Mouse (Mus musculus): ENCODE results near the gene Fabp1. TPM values are rescaled to one million over a fixed set of nuclear protein-coding genes. Genes with fewer than 3 reads are reported as not detected.

Gene Fabp1
- polyA plus RNA-seq (2016; fragmentation: Nextera tagmentation; extraction: Ambion mirVana): not detected in 2 replicates

DNA sequence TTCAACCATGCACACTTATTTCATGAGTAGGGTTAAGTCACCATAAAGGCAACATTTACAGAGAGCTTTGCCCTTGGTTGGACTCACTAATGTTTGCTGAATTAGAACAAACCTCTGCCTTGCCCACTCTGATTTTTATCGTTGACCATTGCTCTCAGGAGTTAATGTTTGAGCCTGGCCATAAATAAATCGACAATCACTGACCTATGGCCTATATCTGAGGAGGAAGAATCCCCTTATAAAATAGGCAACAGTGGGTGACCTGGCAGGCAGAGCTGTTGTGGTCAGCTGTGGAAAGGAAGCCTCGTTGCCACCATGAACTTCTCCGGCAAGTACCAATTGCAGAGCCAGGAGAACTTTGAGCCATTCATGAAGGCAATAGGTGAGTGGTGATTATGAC lies at the start of gene Fabp1:
Fabp1 (plus strand) TSS at position 216 of the 400 bp plus-strand sequence.
- WGBS: 83% methylated on average over 4 of the region's 4 CpGs
- Histone ChIP-seq H3K4me1 (peaks cover 22% of the 10 kb centered on the region; the same call in 1 of the 2 replicates), H3K27me3 (ENCODE audit: low read depth, poor library complexity, severe bottlenecking) (no peaks in the 10 kb centered on the region), H3K27ac (no peak within 1 kb of the TSS), H3K4me3 (no peak within 1 kb of the TSS), H3K36me3 (no peaks in the 10 kb centered on the region), H3K9me3 (replicated peaks) (no peaks in the 10 kb centered on the region)
- no peak for DNase-seq (ENCODE audit: low spot score)

DNA sequence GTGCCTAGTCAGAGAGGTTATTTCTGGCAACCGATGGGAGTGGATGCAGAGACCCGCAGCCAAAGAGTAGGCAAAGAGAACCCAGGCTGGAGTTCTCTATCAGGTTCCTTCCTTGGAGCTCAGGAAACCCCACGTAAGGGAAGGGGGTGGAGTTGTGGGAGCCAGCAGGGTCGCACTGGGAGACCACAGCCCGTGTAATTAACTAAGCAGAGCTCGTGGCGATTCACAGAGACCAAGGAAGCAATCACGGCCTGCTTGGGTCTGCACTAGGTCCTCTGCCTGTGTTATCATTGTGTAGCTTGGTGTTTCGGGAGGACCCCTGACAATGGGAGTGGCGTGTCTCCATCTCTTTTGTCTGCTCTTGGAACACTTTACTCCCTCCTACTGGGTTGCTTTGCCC lies 48.5 kb upstream of the Fabp1 start:
- Histone ChIP-seq H3K4me3 (no peak overlapping the region), H3K4me1 (no peaks in the 10 kb centered on the region), H3K27me3 (ENCODE audit: low read depth, poor library complexity, severe bottlenecking) (no peaks in the 10 kb centered on the region), H3K27ac (no peak overlapping the region), H3K36me3 (no peaks in the 10 kb centered on the region), H3K9me3 (replicated peaks) (no peaks in the 10 kb centered on the region)
- DNase-seq (ENCODE audit: low spot score): no peak
- WGBS: 48% methylated on average over 10 of the region's 10 CpGs

DNA sequence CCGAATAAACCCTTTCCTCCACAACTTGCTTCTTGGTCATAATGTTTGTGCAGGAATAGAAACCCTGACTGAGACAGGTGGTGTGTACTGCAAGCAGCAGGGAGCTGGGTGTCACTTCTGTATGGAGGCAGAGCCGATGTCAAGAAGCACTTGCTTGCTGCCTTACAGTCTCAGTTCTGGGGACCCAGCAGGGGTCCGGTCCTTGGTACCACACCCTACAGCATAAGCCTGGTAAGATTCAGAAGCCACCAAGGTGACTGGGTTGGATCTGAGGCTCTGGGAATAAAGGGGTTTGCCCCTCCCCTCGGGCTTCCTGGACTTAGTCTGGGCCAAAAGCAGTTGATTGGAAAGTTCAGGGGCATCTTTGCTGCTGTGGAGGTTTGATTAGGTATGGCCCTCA lies 46.1 kb upstream of the Fabp1 start:
- WGBS: 86% methylated on average over 4 of the region's 4 CpGs
- H3K36me3 ChIP-seq: no peaks in the 10 kb centered on the region
- no peak overlapping the region for H3K27ac ChIP-seq
- H3K4me3 ChIP-seq: no peak overlapping the region
- H3K27me3 ChIP-seq (ENCODE audit: low read depth, poor library complexity, severe bottlenecking): no peaks in the 10 kb centered on the region
- no peaks in the 10 kb centered on the region for H3K9me3 ChIP-seq (replicated peaks)
- DNase-seq (ENCODE audit: low spot score): no peak
- H3K4me1 ChIP-seq: no peaks in the 10 kb centered on the region

DNA sequence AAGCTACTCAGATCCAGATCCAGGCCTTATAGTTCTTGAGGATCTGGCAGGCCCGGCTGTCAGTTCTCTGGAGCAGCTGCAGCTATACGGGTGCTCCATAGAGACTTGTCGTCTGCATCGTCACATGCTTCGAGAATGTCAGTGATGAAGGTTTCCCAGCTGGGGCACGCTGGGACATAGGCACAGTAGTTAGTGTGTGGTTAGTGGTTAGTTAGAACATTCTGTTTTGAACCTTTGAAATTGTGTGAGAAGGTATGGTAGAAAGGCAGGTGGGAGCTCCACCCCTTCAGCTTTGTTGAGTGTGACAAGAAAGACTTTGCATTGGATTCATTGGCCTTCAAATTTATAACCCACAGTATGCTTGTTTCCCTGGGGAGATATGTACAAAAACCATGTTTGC lies 44.8 kb upstream of the Fabp1 start:
- Histone ChIP-seq H3K27ac (no peak overlapping the region), H3K9me3 (replicated peaks) (no peaks in the 10 kb centered on the region), H3K27me3 (ENCODE audit: low read depth, poor library complexity, severe bottlenecking) (no peaks in the 10 kb centered on the region), H3K4me1 (no peaks in the 10 kb centered on the region), H3K36me3 (no peaks in the 10 kb centered on the region), H3K4me3 (no peak overlapping the region)
- 88% methylated on average over 6 of the region's 6 CpGs for WGBS
- no peak for DNase-seq (ENCODE audit: low spot score)

DNA sequence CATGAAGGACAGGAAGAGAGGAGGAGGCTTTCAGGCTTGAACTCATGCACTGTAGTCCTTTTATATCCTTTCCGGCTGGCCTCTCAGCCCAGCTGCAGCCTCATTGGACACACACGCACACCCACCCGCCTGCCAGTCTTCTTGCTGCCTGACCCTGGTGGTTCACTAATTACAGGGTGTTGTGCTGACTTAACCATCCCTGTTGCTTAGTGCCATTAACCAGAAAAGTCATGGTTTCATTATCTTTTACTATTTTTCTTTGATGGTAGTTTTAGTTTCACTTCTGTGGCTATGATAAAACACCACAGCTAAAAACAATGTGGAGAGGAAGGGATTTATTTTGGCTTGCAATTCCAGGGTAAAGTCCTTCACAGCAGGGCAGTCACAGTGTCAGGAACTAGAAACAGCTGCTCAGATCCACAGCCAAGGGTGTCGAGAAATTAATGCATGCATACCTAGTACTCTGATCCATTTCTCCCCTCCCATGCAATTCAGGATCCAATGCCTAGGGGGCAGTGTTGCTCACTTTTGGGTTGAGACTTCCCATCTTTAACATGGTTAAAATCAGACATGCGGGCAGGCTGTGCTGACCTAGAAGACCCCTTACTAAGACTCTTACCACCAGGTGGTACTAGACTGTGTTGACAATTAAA lies 42.8 kb upstream of the Fabp1 start:
- no peaks in the 10 kb centered on the region for H3K36me3 ChIP-seq
- 80% methylated on average over 5 of the region's 5 CpGs for WGBS

DNA sequence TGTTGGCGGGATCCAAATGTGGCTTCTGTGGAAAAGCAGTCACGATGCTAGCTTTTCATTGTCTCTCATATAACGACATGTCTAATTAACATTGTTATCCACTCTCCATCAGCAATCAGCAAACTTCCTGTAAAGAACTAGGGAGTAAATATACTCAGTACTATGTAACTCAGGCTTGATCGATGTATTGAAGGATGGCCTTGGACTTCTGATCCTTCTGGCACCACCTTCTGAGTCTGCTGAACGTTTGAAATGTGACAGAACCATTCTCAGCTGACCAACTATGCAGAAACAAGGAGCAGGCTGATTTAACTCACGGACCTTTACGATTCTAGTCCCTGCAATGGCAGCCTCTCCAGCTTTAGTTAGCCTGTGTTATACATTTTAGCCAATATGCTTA lies 38.3 kb upstream of the Fabp1 start:
- DNase-seq (ENCODE audit: low spot score): no peak
- Histone ChIP-seq H3K4me1 (peaks cover 4% of the 10 kb centered on the region; the same call in 1 of the 2 replicates), H3K27ac (no peak overlapping the region), H3K4me3 (no peak overlapping the region), H3K27me3 (ENCODE audit: low read depth, poor library complexity, severe bottlenecking) (no peaks in the 10 kb centered on the region), H3K9me3 (replicated peaks) (no peaks in the 10 kb centered on the region), H3K36me3 (no peaks in the 10 kb centered on the region)
- 79% methylated on average over 7 of the region's 7 CpGs for WGBS

More for the DNA sequence above, 42.8 kb upstream of the Fabp1 start:
- no peaks in the 10 kb centered on the region for H3K9me3 ChIP-seq (replicated peaks)
- H3K27ac ChIP-seq: no peak overlapping the region
- no peak overlapping the region for H3K4me3 ChIP-seq
- peak; percentile 56 for DNase-seq (ENCODE audit: low spot score)
- H3K27me3 ChIP-seq (ENCODE audit: low read depth, poor library complexity, severe bottlenecking): no peaks in the 10 kb centered on the region
- H3K4me1 ChIP-seq: no peaks in the 10 kb centered on the region

DNA sequence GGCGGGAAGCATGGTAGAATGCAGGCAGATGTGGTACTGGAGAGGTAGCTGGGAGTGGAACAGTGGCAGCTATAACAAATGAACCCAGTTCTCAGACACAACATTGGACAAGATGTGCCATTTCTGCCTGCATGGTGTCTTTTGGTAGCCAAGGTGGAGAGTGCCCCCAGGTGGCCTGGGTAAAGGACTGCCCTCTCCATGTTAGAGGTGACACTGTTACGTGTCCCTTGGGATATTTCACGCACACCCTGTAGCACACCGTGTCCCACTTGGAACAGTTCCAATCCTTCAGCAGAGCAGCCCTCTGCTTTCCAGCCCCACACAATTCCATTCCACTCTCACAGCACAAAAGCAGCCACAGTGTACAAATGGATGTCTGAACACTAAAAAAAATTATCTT lies 37.4 kb upstream of the Fabp1 start:
- H3K27ac ChIP-seq: no peak overlapping the region
- H3K4me1 ChIP-seq: peaks cover 4% of the 10 kb centered on the region; the same call in 1 of the 2 replicates
- H3K9me3 ChIP-seq (replicated peaks): no peaks in the 10 kb centered on the region
- no peak overlapping the region for H3K4me3 ChIP-seq
- H3K27me3 ChIP-seq (ENCODE audit: low read depth, poor library complexity, severe bottlenecking): no peaks in the 10 kb centered on the region
- no peaks in the 10 kb centered on the region for H3K36me3 ChIP-seq
- 75% methylated on average over 4 of the region's 4 CpGs for WGBS
- no peak for DNase-seq (ENCODE audit: low spot score)

DNA sequence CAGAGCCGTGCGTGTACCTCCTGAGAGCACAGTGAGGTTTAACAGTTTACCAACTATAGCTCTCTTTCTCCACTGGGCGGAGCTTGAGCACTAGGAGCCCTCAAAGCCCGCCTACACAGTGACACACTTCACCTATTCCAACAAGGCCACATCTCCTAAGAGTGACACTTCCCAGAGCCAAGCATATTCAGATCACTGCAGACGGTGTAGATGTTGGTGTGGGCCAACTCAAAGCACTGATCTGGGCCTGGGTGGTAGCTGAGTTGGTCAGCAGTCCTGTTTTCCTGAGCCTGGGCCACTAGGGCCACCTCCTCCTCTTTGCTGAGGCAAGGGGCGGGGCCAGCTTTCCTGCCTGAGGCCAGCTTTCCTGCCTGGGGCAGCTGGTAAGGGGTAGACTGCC lies 35.2 kb upstream of the Fabp1 start:
- H3K4me3 ChIP-seq: no peak overlapping the region
- no peak overlapping the region for H3K27ac ChIP-seq
- no peaks in the 10 kb centered on the region for H3K36me3 ChIP-seq
- WGBS: 35% methylated on average over 6 of the region's 6 CpGs
- no peaks in the 10 kb centered on the region for H3K9me3 ChIP-seq (replicated peaks)
- H3K4me1 ChIP-seq: peaks cover 4% of the 10 kb centered on the region; the same call in 1 of the 2 replicates
- H3K27me3 ChIP-seq (ENCODE audit: low read depth, poor library complexity, severe bottlenecking): no peaks in the 10 kb centered on the region
- no peak for DNase-seq (ENCODE audit: low spot score)

DNA sequence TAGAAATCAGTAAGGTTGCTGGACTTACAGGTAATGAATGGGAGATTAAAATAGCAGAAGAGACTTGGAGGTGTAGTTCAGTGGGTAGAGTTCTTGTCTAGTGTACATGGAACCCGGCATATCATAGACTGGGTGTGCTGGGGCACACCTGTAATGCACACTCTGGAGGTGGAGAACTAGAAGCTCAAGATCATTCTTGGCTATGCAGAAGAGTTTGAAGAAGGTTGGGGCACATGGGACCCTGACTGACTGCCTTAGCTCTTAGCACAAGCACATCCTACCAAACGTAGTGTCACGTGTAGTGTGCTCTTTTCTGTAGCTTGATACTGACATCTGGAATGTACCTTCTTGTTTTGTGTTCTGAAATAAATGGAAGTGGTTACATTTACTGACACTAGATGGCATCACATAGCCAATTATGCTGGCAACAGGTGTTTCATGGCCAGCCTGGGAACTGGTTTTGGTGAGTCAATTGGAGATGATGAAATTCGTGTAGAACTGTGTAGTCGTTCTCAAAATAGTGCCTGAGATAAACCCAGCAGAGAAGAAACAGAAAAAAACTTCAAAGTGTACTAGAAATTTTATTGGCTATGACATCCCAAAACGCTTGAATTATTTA lies 33.0 kb upstream of the Fabp1 start:
- Histone ChIP-seq H3K27ac (no peak overlapping the region), H3K9me3 (replicated peaks) (no peaks in the 10 kb centered on the region), H3K36me3 (no peaks in the 10 kb centered on the region), H3K4me3 (no peak overlapping the region), H3K27me3 (ENCODE audit: low read depth, poor library complexity, severe bottlenecking) (no peaks in the 10 kb centered on the region), H3K4me1 (peaks cover 4% of the 10 kb centered on the region; the same call in 1 of the 2 replicates)
- 61% methylated on average over 6 of the region's 6 CpGs for WGBS
- no peak for DNase-seq (ENCODE audit: low spot score)

DNA sequence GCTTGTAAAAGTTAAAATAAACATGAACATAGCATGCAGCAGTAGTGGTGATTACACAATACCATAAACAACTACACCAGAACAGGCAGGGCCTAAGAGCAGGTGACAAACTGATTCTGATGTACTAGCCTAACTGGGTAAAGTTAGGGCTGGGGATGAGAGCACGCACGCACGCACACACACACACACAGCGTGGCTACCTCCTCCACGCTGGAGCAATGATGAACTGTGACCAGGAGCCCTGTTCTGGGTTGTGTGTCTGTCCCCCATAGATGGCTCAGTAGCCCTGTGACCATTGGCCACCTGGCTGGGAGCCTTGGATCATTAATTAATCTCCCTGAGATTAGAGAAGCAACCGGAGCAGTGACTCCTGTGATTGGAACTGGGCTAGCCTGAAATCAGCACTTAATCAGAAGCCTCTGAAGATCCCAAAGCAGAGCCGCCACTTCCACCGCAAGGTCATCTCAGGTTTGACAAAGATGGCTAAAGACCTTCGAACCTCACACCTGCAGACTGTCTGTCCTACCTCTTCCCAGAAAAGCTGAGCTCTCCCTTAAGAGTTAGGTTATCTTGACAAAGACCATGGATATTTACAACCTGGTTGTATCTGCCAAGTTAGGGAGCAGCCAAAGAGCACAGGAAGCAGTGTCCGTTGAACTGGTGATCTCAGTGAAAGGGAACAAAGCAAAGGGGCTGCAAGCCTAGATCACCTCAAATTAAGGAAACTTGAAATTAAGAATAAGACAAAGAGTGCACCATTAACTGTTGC lies 26.6 kb upstream of the Fabp1 start:
- H3K4me3 ChIP-seq: no peak overlapping the region
- H3K36me3 ChIP-seq: no peaks in the 10 kb centered on the region
- DNase-seq (ENCODE audit: low spot score): no peak
- H3K9me3 ChIP-seq (replicated peaks): no peaks in the 10 kb centered on the region
- no peaks in the 10 kb centered on the region for H3K27me3 ChIP-seq (ENCODE audit: low read depth, poor library complexity, severe bottlenecking)
- H3K27ac ChIP-seq: no peak overlapping the region
- 90% methylated on average over 10 of the region's 10 CpGs for WGBS
- no peaks in the 10 kb centered on the region for H3K4me1 ChIP-seq

DNA sequence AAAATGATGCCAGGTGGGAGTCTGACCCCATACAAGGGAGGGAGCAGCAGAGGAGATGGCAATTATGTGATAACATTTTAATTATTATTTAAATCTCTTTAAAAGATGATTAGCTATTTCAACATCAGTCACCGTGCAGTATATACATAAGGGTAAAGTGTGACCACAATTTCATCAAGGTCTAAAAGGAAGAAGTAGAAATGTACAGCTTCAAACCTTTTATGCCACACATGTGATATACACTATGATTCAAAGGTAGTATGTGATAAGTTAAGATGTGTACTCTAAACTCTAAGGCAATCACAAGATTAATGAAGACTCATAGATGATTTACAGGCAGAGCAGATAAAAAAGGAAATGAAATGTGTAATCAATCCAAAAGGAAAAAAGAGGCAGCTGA lies 19.0 kb upstream of the Fabp1 start:
- no peak for DNase-seq (ENCODE audit: low spot score)
- Histone ChIP-seq H3K36me3 (no peaks in the 10 kb centered on the region), H3K27ac (no peak overlapping the region), H3K4me1 (no peaks in the 10 kb centered on the region), H3K27me3 (ENCODE audit: low read depth, poor library complexity, severe bottlenecking) (no peaks in the 10 kb centered on the region), H3K4me3 (no peak overlapping the region), H3K9me3 (replicated peaks) (no peaks in the 10 kb centered on the region)
- WGBS: 86% methylated on average over 1 of the region's 1 CpGs

DNA sequence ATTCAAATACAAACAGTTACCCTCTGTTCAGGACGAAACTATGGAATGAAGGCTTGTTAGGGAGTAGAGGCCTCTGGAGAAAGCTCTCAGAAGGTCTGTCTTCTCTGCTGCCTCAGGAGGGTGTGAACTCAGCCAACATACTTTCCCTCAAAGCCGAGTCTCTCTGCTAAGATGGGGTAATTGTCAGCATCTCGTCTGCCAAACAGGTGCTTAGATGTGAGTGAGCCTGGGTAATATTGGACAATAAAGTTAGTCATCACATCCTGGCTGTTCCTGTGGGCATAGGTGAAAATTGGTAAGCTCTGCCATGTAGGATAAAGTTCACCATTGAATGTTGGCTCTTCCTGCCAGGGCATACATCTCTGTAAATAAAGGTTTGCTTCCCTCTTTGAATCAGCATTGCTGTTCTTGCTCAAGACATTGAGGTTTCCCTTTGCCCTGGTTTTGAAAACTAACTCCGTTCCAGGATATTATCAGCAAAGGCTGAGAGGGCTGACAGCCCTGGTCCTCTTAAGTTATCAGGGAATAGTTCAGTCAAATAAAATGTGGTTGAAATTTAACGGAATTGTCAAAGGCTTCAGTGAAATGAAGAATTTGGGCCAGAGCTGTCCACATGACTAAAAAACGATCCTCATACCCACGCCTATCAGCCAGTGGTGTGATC lies 14.6 kb upstream of the Fabp1 start:
- 85% methylated on average over 7 of the region's 7 CpGs for WGBS
- DNase-seq (ENCODE audit: low spot score): no peak
- Histone ChIP-seq H3K27ac (no peak overlapping the region), H3K9me3 (replicated peaks) (no peaks in the 10 kb centered on the region), H3K27me3 (ENCODE audit: low read depth, poor library complexity, severe bottlenecking) (no peaks in the 10 kb centered on the region), H3K4me3 (no peak overlapping the region), H3K36me3 (no peaks in the 10 kb centered on the region), H3K4me1 (0 out of 2 replicates have a peak, but pooled peaks cover 6% of the 10 kb centered on the region)

DNA sequence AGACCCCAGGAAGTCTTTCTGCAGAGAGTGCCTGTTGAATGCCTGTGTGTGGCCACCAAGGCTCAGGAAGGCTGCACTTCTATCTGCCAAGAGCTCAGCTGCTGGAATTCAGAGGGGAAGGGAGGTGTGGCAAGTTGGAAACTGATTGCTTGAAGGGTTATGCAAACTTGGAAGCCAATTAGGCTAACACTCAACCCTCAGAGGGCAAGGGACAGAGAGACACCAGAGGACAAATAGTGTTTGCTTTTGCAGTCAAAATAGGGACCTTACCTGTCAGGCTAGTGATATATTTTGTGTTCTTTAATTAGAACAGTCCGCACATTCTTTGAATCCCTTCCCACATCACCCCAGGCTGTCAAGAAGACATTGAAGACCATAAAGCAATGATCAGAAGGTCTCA lies 10.0 kb upstream of the Fabp1 start:
- WGBS: 15% methylated on average over 1 of the region's 1 CpGs
- Histone ChIP-seq H3K27ac (no peak overlapping the region), H3K27me3 (ENCODE audit: low read depth, poor library complexity, severe bottlenecking) (no peaks in the 10 kb centered on the region), H3K4me3 (no peak overlapping the region), H3K4me1 (0 out of 2 replicates have a peak, but pooled peaks cover 6% of the 10 kb centered on the region), H3K9me3 (replicated peaks) (no peaks in the 10 kb centered on the region), H3K36me3 (no peaks in the 10 kb centered on the region)
- DNase-seq (ENCODE audit: low spot score): no peak
